In the genomic region with DNA sequence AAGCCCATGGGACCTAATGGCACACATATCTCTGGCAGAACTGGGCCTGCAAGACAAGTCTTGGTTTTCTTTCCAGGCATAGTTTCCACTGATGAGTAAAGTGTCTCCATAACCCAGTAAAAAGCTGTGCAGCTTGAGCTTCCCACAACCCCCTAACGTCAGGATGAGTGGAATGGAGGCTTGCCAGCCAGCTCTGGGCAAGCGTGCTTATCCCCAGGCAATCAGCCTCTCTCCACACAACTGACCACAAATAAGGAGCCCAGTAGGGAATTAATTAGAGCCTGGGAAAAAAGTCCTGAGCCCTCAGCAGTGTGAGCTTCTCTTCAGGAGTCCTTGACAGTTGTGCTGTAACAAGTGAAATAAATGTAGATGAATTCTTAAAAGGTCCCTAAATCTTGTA, we compare ENCODE assay signal across 12 mouse cellular contexts. TPM values are rescaled to one million over a fixed set of nuclear protein-coding genes. Genes with fewer than 3 reads are reported as not detected.
DNase-seq lines count a peak whose midpoint lies in the region; TF ChIP-seq lines count a peak whose summit lies in the region.
"Had no signal": no experiment of that assay in that cellular context is flagged by ENCODE, and none has a peak within 500 bp of the region (broad histone marks: within the 10 kb centered on the region; RNA-seq: fewer than 3 reads in every experiment).

No protein-coding gene starts in this region.

- no peaks in the 10 kb centered on the region for H3K4me1 ChIP-seq in heart, adult 2 months (ENCODE audit: control insufficient read depth, insufficient read depth, low read length)
- no peaks in the 10 kb centered on the region for H3K4me1 ChIP-seq in thymus, adult 2 months (replicated peaks; ENCODE audit: control insufficient read depth, insufficient read depth, low read length)
- H3K4me1 ChIP-seq: limb, embryonic 12.5 days had no signal

- TF ChIP-seq CTCF in heart, adult 2 months (IDR thresholded peaks at IDR 0.05), result no peak
- no peak for TF ChIP-seq CTCF in brain, embryonic 14.5 days (IDR thresholded peaks at IDR 0.05; ENCODE audit: borderline replicate concordance, extremely low read depth, insufficient read depth, insufficient read length)
- TF ChIP-seq CTCF in gastrocnemius, adult 2 months (IDR thresholded peaks at IDR 0.05), result no peak
- no peak for TF ChIP-seq CTCF in thymus, adult 2 months (IDR thresholded peaks at IDR 0.05; ENCODE audit: borderline replicate concordance, control insufficient read depth, extremely low read depth, insufficient read depth, low read length, poor library complexity)

- TF ChIP-seq POLR2A in heart, adult 2 months (IDR thresholded peaks at IDR 0.05; ENCODE audit: insufficient read depth, low read depth, low read length), result no peak
- no peak for TF ChIP-seq POLR2A in brain, embryonic 14.5 days (IDR thresholded peaks at IDR 0.05; ENCODE audit: borderline replicate concordance, extremely low read depth, insufficient read depth, insufficient read length, poor library complexity, severe bottlenecking)
- no peak for TF ChIP-seq POLR2A in thymus, adult 2 months (IDR thresholded peaks at IDR 0.05; ENCODE audit: control insufficient read depth, extremely low read depth, insufficient read depth, low read length, poor library complexity)

- WGBS in heart, adult 2 months, result 48% methylated on average over 2 of the region's 2 CpGs
- WGBS in thymus, adult 2 months, result 85% methylated on average over 2 of the region's 2 CpGs

- no peaks in the 10 kb centered on the region for H3K36me3 ChIP-seq in heart, adult 2 months (ENCODE audit: control insufficient read depth, insufficient read depth, low read length)
- H3K36me3 ChIP-seq in thymus, adult 2 months (ENCODE audit: control insufficient read depth, insufficient read depth, low read length), result no peaks in the 10 kb centered on the region
- H3K36me3 ChIP-seq: limb, embryonic 12.5 days had no signal

- TF ChIP-seq EP300 in heart, adult 2 months (IDR thresholded peaks at IDR 0.05; ENCODE audit: insufficient read depth, low read depth, low read length), result no peak

- DNase-seq in heart, adult 11 months, result peak; percentile 41
- DNase-seq in heart, adult 2 months, result no peak
- DNase-seq in brain, embryonic 14.5 days (ENCODE audit: low read depth), result peak; percentile 88
- DNase-seq in gastrocnemius, adult 2 months, result peak; percentile 75
- peak; percentile 22 for DNase-seq in retina, embryonic 14.5 days (ENCODE audit: low spot score)
- DNase-seq in urinary bladder, adult 2 months (ENCODE audit: low spot score), result no peak
- DNase-seq in embryo, embryonic 9.5 days (ENCODE audit: extremely low spot score), result no peak
- no peak for DNase-seq in thymus, adult 2 months

- no peak overlapping the region for H3K4me3 ChIP-seq in heart, adult 2 months
- no peak overlapping the region for H3K4me3 ChIP-seq in gastrocnemius, adult 2 months
- H3K4me3 ChIP-seq in thymus, adult 2 months (ENCODE audit: control insufficient read depth, insufficient read depth, low read length), result no peak overlapping the region
- H3K4me3 ChIP-seq: limb, embryonic 12.5 days had no signal

- no peak overlapping the region for H3K9ac ChIP-seq in heart, adult 2 months (ENCODE audit: low read depth, low read length)
- H3K9ac ChIP-seq: limb, embryonic 12.5 days had no signal

- H3K27ac ChIP-seq in heart, adult 2 months, result no peak overlapping the region
- H3K27ac ChIP-seq in gastrocnemius, adult 2 months, result no peak overlapping the region
- no peak overlapping the region for H3K27ac ChIP-seq in thymus, adult 2 months (ENCODE audit: control insufficient read depth, insufficient read depth, low read length)
- H3K27ac ChIP-seq: limb, embryonic 12.5 days had no signal

- H3K79me2 ChIP-seq in heart, adult 2 months (replicated peaks; ENCODE audit: control insufficient read depth, insufficient read depth, low read length), result no peaks in the 10 kb centered on the region

- H3K27me3 ChIP-seq in heart, adult 2 months (ENCODE audit: control insufficient read depth, insufficient read depth, low read length), result no peaks in the 10 kb centered on the region
- H3K27me3 ChIP-seq in thymus, adult 2 months (ENCODE audit: control insufficient read depth, insufficient read depth, low read length), result no peaks in the 10 kb centered on the region
- H3K27me3 ChIP-seq: limb, embryonic 12.5 days had no signal

- intact Hi-C loops in heart, adult 2 months (cut with DNase I), result no loop called here
- intact Hi-C loops in gastrocnemius, adult 2 months (cut with DNase I), result no loop called here

RNA-seq across cellular contexts. Expression of gene Atp6ap1l, which starts 9.1 kb away (rescaled TPM):
- total RNA-seq in heart, adult 2 months (2021), result 1 to 10 TPM in 1 of 2 experiments, under 1 TPM in 1; 0.57 to 1.0 TPM
- 1.2 and 2.3 TPM in 2 replicates for polyA plus RNA-seq in heart, adult 2 months (2012; rRNA removed)
- 0.98 and 2.2 TPM in 2 replicates for polyA plus RNA-seq in brain, embryonic 14.5 days (2012; rRNA removed)
- total RNA-seq in gastrocnemius, adult 2 months (2021), result not detected
- polyA plus RNA-seq in urinary bladder, adult 2 months (2012; rRNA removed), result 0.19 TPM in 2 replicates
- 0.18 TPM in 1 of 2 replicates, not detected in the other for polyA plus RNA-seq in thymus, adult 2 months (2012; rRNA removed)
- total RNA-seq: megakaryocyte, adult 5-6 weeks had no signal
- polyA plus RNA-seq: inflammation-experienced regulatory T-cells, adult 6 months; spleen, adult 2 months had no signal

RNA-seq across cellular contexts. Expression of gene Rps23, which starts 26.7 kb away (rescaled TPM):
- total RNA-seq in heart, adult 2 months (2021), result 100 to 1,000 TPM; 175 to 189 TPM
- polyA plus RNA-seq in heart, adult 2 months (2012; rRNA removed), result 119 and 153 TPM in 2 replicates
- 804 and 914 TPM in 2 replicates for polyA plus RNA-seq in brain, embryonic 14.5 days (2012; rRNA removed)
- total RNA-seq in gastrocnemius, adult 2 months (2021), result 100 to 1,000 TPM; 179 to 231 TPM
- 1,364 and 1,528 TPM in 2 replicates for polyA plus RNA-seq in urinary bladder, adult 2 months (2012; rRNA removed)
- 317 and 333 TPM in 2 replicates for polyA plus RNA-seq in thymus, adult 2 months (2012; rRNA removed)

Comparison
In these comparisons a context has a peak if more than half of its experiments do, and no peak if none do; other contexts are left out.
1. DNase-seq: peak in heart, adult 11 months (single experiment), brain, embryonic 14.5 days (single experiment), gastrocnemius, adult 2 months (single experiment) and retina, embryonic 14.5 days (single experiment); none in heart, adult 2 months (0 of 2), urinary bladder, adult 2 months (single experiment), embryo, embryonic 9.5 days (single experiment) and thymus, adult 2 months (single experiment).